Comparison of ENCODE assay signal across 12 mouse cellular contexts in the genomic region with DNA sequence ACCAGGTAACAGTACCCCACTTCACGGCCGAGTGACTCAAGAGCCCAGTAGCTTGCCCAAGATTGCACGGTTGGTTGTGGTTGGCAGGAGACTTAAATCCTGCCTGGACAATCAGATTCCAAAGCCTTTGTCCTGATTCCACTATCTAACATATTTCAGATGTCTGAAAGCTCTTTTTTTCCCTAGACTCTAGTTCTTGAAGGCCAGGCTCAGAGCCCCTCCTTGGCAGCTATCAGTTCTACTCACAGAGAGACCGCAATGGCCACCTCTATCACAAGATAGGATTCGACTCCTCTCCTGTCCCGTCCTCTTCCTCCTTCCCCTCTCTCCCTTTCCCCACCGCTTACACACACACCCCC. TPM values are rescaled to one million over a fixed set of nuclear protein-coding genes. Genes with fewer than 3 reads are reported as not detected.
A peak's percentile ranks its signal among the peaks of the same experiment; 100 is the strongest.
DNase-seq lines count a peak whose midpoint lies in the region; ATAC-seq lines count a peak whose summit lies in the region.
"Had no signal": no experiment of that assay in that cellular context is flagged by ENCODE, and none has a peak within 500 bp of the region (broad histone marks: within the 10 kb centered on the region; RNA-seq: fewer than 3 reads in every experiment).

No protein-coding gene starts in this region.

- H3K9ac ChIP-seq in heart, embryonic 11.5 days (ENCODE audit: low read depth, low read length) = peak overlapping the region; percentile 66
- peak overlapping the region; percentile 14; the same call in 1 of the 2 replicates for H3K9ac ChIP-seq in lung, embryonic 16.5 days (ENCODE audit: low read length)
- H3K9ac ChIP-seq in hindbrain, embryonic 16.5 days (ENCODE audit: low read depth, low read length) = peak overlapping the region; percentile 39; the same call in 1 of the 2 replicates
- no peak overlapping the region for H3K9ac ChIP-seq in neural tube, embryonic 15.5 days (replicated peaks)

- no peaks in the 10 kb centered on the region for H3K9me3 ChIP-seq in heart, embryonic 11.5 days (replicated peaks; ENCODE audit: control insufficient read depth, low read length)
- no peaks in the 10 kb centered on the region for H3K9me3 ChIP-seq in lung, embryonic 16.5 days (ENCODE audit: control insufficient read depth, low read length)
- H3K9me3 ChIP-seq in hindbrain, embryonic 16.5 days (ENCODE audit: control insufficient read depth, low read length) = no peaks in the 10 kb centered on the region
- H3K9me3 ChIP-seq in neural tube, embryonic 15.5 days (replicated peaks) = no peaks in the 10 kb centered on the region

- H3K4me3 ChIP-seq in heart, embryonic 11.5 days (ENCODE audit: low read depth, low read length) = peak overlapping the region; percentile 33
- H3K4me3 ChIP-seq in lung, embryonic 16.5 days (ENCODE audit: low read length) = no peak overlapping the region
- no peak overlapping the region for H3K4me3 ChIP-seq in hindbrain, embryonic 16.5 days (ENCODE audit: low read length)
- H3K4me3 ChIP-seq in neural tube, embryonic 15.5 days (replicated peaks) = no peak overlapping the region

- H3K4me1 ChIP-seq in heart, embryonic 11.5 days (ENCODE audit: control insufficient read depth, insufficient read depth, low read length) = peaks cover 66% of the 10 kb centered on the region
- peaks cover 22% of the 10 kb centered on the region for H3K4me1 ChIP-seq in lung, embryonic 16.5 days (replicated peaks; ENCODE audit: control insufficient read depth, insufficient read depth, low read length)
- peaks cover 23% of the 10 kb centered on the region for H3K4me1 ChIP-seq in hindbrain, embryonic 16.5 days (ENCODE audit: control insufficient read depth, insufficient read depth, low read depth, low read length)
- peaks cover 35% of the 10 kb centered on the region for H3K4me1 ChIP-seq in neural tube, embryonic 15.5 days

- H3K27me3 ChIP-seq in heart, embryonic 11.5 days (ENCODE audit: control insufficient read depth, insufficient read depth, low read length) = no peaks in the 10 kb centered on the region
- no peaks in the 10 kb centered on the region for H3K27me3 ChIP-seq in lung, embryonic 16.5 days (ENCODE audit: control insufficient read depth, insufficient read depth, low read depth, low read length)
- no peaks in the 10 kb centered on the region for H3K27me3 ChIP-seq in hindbrain, embryonic 16.5 days (replicated peaks; ENCODE audit: control insufficient read depth, insufficient read depth, low read length)
- no peaks in the 10 kb centered on the region for H3K27me3 ChIP-seq in neural tube, embryonic 15.5 days (replicated peaks)

- ATAC-seq in heart, embryonic 11.5 days (replicated peaks; ENCODE audit: insufficient number of reproducible peaks, low FRiP score, low TSS enrichment) = no peak
- ATAC-seq in lung, embryonic 16.5 days (ENCODE audit: low read depth) = no peak
- ATAC-seq in hindbrain, embryonic 16.5 days = no peak
- no peak for ATAC-seq in neural tube, embryonic 15.5 days (ENCODE audit: low FRiP score)
- ATAC-seq: activated CD4-positive, CD25-positive, alpha-beta regulatory T cell, adult 4 months; CD4-positive, CD25-positive, alpha-beta regulatory T cell, adult 4 months had no signal

- peaks cover 48% of the 10 kb centered on the region for H3K36me3 ChIP-seq in heart, embryonic 11.5 days (ENCODE audit: control insufficient read depth, insufficient read depth, low read length)
- peaks cover 38% of the 10 kb centered on the region for H3K36me3 ChIP-seq in lung, embryonic 16.5 days (ENCODE audit: control insufficient read depth, insufficient read depth, low read length)
- peaks cover 24% of the 10 kb centered on the region for H3K36me3 ChIP-seq in hindbrain, embryonic 16.5 days (ENCODE audit: control insufficient read depth, insufficient read depth, low read length)
- peaks cover 43% of the 10 kb centered on the region for H3K36me3 ChIP-seq in neural tube, embryonic 15.5 days

- H3K27ac ChIP-seq in heart, embryonic 11.5 days (ENCODE audit: low read depth, low read length) = peak overlapping the region; percentile 87
- H3K27ac ChIP-seq in lung, embryonic 16.5 days (ENCODE audit: low read length) = no peak overlapping the region
- no peak overlapping the region for H3K27ac ChIP-seq in hindbrain, embryonic 16.5 days (ENCODE audit: low read depth, low read length)
- H3K27ac ChIP-seq in neural tube, embryonic 15.5 days (replicated peaks) = no peak overlapping the region

- no peak for DNase-seq in heart, postnatal 25 days (ENCODE audit: low spot score)
- no peak for DNase-seq in lung, postnatal 25 days (ENCODE audit: low spot score)
- no peak for DNase-seq in cerebellum, adult 9-11 months
- DNase-seq in c-Kit-positive CD71-positive TER-119-positive erythroid progenitor cells, embryonic 14.5 days (ENCODE audit: low spot score) = no peak
- DNase-seq: cerebellum, postnatal 25 days; thymus, postnatal 25 days had no signal

- peak overlapping the region; percentile 59 for H3K4me2 ChIP-seq in heart, embryonic 11.5 days
- H3K4me2 ChIP-seq in lung, embryonic 16.5 days (ENCODE audit: low read depth, low read length) = peak overlapping the region; percentile 28; the same call in 1 of the 2 replicates
- H3K4me2 ChIP-seq in hindbrain, embryonic 16.5 days (ENCODE audit: low read length) = peak overlapping the region; percentile 7; the same call in 1 of the 2 replicates
- H3K4me2 ChIP-seq in neural tube, embryonic 15.5 days = peak overlapping the region; percentile 37

- intact Hi-C loops in heart, postnatal 25 days (cut with DNase I) = loop anchor here (2.0 kb wide), 1 partner anchor 15 kb away; no protein-coding TSS in a partner anchor

- 33% methylated on average over 7 of the region's 7 CpGs for WGBS in heart, embryonic 11.5 days (ENCODE audit: insufficient replicate concordance)
- WGBS in lung, embryonic 16.5 days = 66% methylated on average over 7 of the region's 7 CpGs
- WGBS in hindbrain, embryonic 16.5 days = 80% methylated on average over 7 of the region's 7 CpGs
- 81% methylated on average over 7 of the region's 7 CpGs for WGBS in neural tube, embryonic 15.5 days

RNA-seq across cellular contexts. Expression of a gene that starts 8.1 kb away (rescaled TPM):
- polyA plus RNA-seq in heart, embryonic 11.5 days (2014; fragmentation: Nextera tagmentation; extraction: Ambion mirVana) = 24.5 and 34.8 TPM in 2 replicates
- 100 to 1,000 TPM; 188 to 238 TPM for total RNA-seq in heart, postnatal 25 days (2021)
- polyA plus RNA-seq in lung, embryonic 16.5 days (2015; fragmentation: Nextera tagmentation; extraction: Ambion mirVana) = 21.5 and 21.7 TPM in 2 replicates
- polyA plus RNA-seq in hindbrain, embryonic 16.5 days (2015; fragmentation: Nextera tagmentation; extraction: Ambion mirVana) = 9.1 and 10.1 TPM in 2 replicates
- polyA plus RNA-seq in neural tube, embryonic 15.5 days (2015; fragmentation: Nextera tagmentation; extraction: Ambion mirVana) = 10.4 and 10.8 TPM in 2 replicates

RNA-seq across cellular contexts. Expression of a gene that starts 28.8 kb away (rescaled TPM):
- 9.8 and 9.9 TPM in 2 replicates for polyA plus RNA-seq in heart, embryonic 11.5 days (2014; fragmentation: Nextera tagmentation; extraction: Ambion mirVana)
- total RNA-seq in heart, postnatal 25 days (2021) = 1 to 10 TPM; 4.1 TPM
- 21.9 and 22.7 TPM in 2 replicates for polyA plus RNA-seq in lung, embryonic 16.5 days (2015; fragmentation: Nextera tagmentation; extraction: Ambion mirVana)
- 129 and 141 TPM in 2 replicates for polyA plus RNA-seq in hindbrain, embryonic 16.5 days (2015; fragmentation: Nextera tagmentation; extraction: Ambion mirVana)
- polyA plus RNA-seq in neural tube, embryonic 15.5 days (2015; fragmentation: Nextera tagmentation; extraction: Ambion mirVana) = 108 and 128 TPM in 2 replicates
- polyA plus RNA-seq: CD4-positive, CD25-positive, alpha-beta regulatory T cell, adult 4 months had no signal

RNA-seq across cellular contexts. Expression of a gene that starts 31.0 kb away (rescaled TPM):
- 0.73 and 1.0 TPM in 2 replicates for polyA plus RNA-seq in heart, embryonic 11.5 days (2014; fragmentation: Nextera tagmentation; extraction: Ambion mirVana)
- total RNA-seq in heart, postnatal 25 days (2021) = 1 to 10 TPM in 1 of 2 experiments, under 1 TPM in 1; 0.68 to 1.0 TPM
- polyA plus RNA-seq in lung, embryonic 16.5 days (2015; fragmentation: Nextera tagmentation; extraction: Ambion mirVana) = not detected in 2 replicates
- polyA plus RNA-seq in hindbrain, embryonic 16.5 days (2015; fragmentation: Nextera tagmentation; extraction: Ambion mirVana) = 0.30 and 0.31 TPM in 2 replicates
- polyA plus RNA-seq in neural tube, embryonic 15.5 days (2015; fragmentation: Nextera tagmentation; extraction: Ambion mirVana) = not detected in 2 replicates
- polyA plus RNA-seq: activated CD4-positive, CD25-positive, alpha-beta regulatory T cell, adult 4 months; CD4-positive, CD25-positive, alpha-beta regulatory T cell, adult 4 months had no signal

RNA-seq across cellular contexts. Expression of a gene that starts 31.1 kb away (rescaled TPM):
- polyA plus RNA-seq in heart, embryonic 11.5 days (2014; fragmentation: Nextera tagmentation; extraction: Ambion mirVana) = 38.1 and 42.3 TPM in 2 replicates
- total RNA-seq in heart, postnatal 25 days (2021) = 10 to 100 TPM; 31.0 to 31.9 TPM
- polyA plus RNA-seq in lung, embryonic 16.5 days (2015; fragmentation: Nextera tagmentation; extraction: Ambion mirVana) = 51.6 and 64.2 TPM in 2 replicates
- 58.9 and 69.4 TPM in 2 replicates for polyA plus RNA-seq in hindbrain, embryonic 16.5 days (2015; fragmentation: Nextera tagmentation; extraction: Ambion mirVana)
- 58.6 and 62.8 TPM in 2 replicates for polyA plus RNA-seq in neural tube, embryonic 15.5 days (2015; fragmentation: Nextera tagmentation; extraction: Ambion mirVana)

Comparison
In these comparisons a context has a peak if more than half of its experiments do, and no peak if none do; other contexts are left out.
1. H3K4me2 ChIP-seq: peak in every context shown above with its lines; median percentile 59 in heart, embryonic 11.5 days; 37 in neural tube, embryonic 15.5 days; 28 in lung, embryonic 16.5 days; 7 in hindbrain, embryonic 16.5 days.